Mouse (Mus musculus): ENCODE measurements at regions not wholly inside any gene's neighbourhood (a gene's known extent, or its start where the extent isn't known, plus 50 kb on each side); places are given as distances from the start of the nearest gene placed in this dataset.

GRCm38 (mm10) chr4:124533614-124534013, 77.0 kb downstream of the 3100002H09Rik start:
- DNase-seq (ENCODE audit: extremely low read depth) = no peak
- Histone ChIP-seq H3K9ac (ENCODE audit: insufficient read depth, low read depth) (no peak overlapping the region), H3K79me2 (replicated peaks; ENCODE audit: control insufficient read depth, extremely low read depth, insufficient read depth, poor library complexity, severe bottlenecking) (no peaks in the 10 kb centered on the region), H3K36me3 (replicated peaks in 1 of 2; ENCODE audit: control insufficient read depth in 1 of 2, insufficient read depth in 1 of 2, low read length in 1 of 2) (no peaks in the 10 kb centered on the region), H3K4me2 (ENCODE audit: insufficient read depth, low read depth, poor library complexity, severe bottlenecking) (no peak overlapping the region), H3K9me3 (replicated peaks; ENCODE audit: low read length) (no peaks in the 10 kb centered on the region), H3K27me3 (replicated peaks) (peaks cover 84% of the 10 kb centered on the region), H3K27ac (ENCODE audit: insufficient read depth, low read depth) (no peak overlapping the region), H3K4me3 (replicated peaks in 1 of 3; ENCODE audit: low read depth in 2 of 3, low read length in 2 of 3, poor library complexity in 1 of 3) (no peak overlapping the region), H3K4me1 (ENCODE audit: control insufficient read depth in 1 of 2, insufficient read depth in 2 of 2) (0 out of 4 replicates have a peak, but pooled peaks cover 0 to 2% of the 10 kb centered on the region in 2 experiments)
- dilution Hi-C loops (cut with MboI; ENCODE audit: extremely low pct_ligation_motif_present, extremely low pct_unique_long_range_greater_than_20kb, low sequenced_read_pairs) = no loop called here
- in situ Hi-C loops (cut with MboI; ENCODE audit: low pct_ligation_motif_present, low pct_unique_long_range_greater_than_20kb, low sequenced_read_pairs) = no loop called here
- no peak for TF ChIP-seq ZC3H11A (IDR thresholded peaks at IDR 0.05; ENCODE audit: low read depth, low read length)
- no peak for TF ChIP-seq RCOR1 (conservative IDR thresholded peaks at IDR 0.05; ENCODE audit: low read depth, low read length)
- TF ChIP-seq ZNF384 (IDR thresholded peaks at IDR 0.05; ENCODE audit: low read depth, low read length) = no peak
- TF ChIP-seq NELFE (IDR thresholded peaks at IDR 0.05; ENCODE audit: low read depth, low read length) = no peak
- TF ChIP-seq CTCF (conservative IDR thresholded peaks at IDR 0.05 in 1 of 2, IDR thresholded peaks at IDR 0.05 in 1 of 2; ENCODE audit: low read depth in 2 of 2, low read length in 2 of 2) = no peak
- TF ChIP-seq ZKSCAN1 (IDR thresholded peaks at IDR 0.05; ENCODE audit: borderline replicate concordance, low read depth, low read length) = no peak
- TF ChIP-seq ZMIZ1 (IDR thresholded peaks at IDR 0.05; ENCODE audit: low read depth, low read length) = no peak
- no peak for TF ChIP-seq TCF12 (IDR thresholded peaks at IDR 0.05; ENCODE audit: low read depth, low read length)
- no peak for TF ChIP-seq MEF2A (IDR thresholded peaks at IDR 0.05; ENCODE audit: borderline replicate concordance, low read depth, low read length)
- no peak for TF ChIP-seq TBP (conservative IDR thresholded peaks at IDR 0.05; ENCODE audit: low read depth, low read length)
- no peak for TF ChIP-seq SMC3 (IDR thresholded peaks at IDR 0.05; ENCODE audit: low read depth, low read length)
- TF ChIP-seq IRF4 (IDR thresholded peaks at IDR 0.05; ENCODE audit: low read depth, low read length) = no peak
- no peak for TF ChIP-seq POLR2AphosphoS2 (IDR thresholded peaks at IDR 0.05; ENCODE audit: low read depth, low read length)
- no peak for TF ChIP-seq ELF1 (IDR thresholded peaks at IDR 0.05; ENCODE audit: low read depth, low read length)
- TF ChIP-seq MAX (IDR thresholded peaks at IDR 0.05; ENCODE audit: low read length) = no peak
- no peak for TF ChIP-seq GABPA (IDR thresholded peaks at IDR 0.05; ENCODE audit: insufficient replicate concordance, low read depth, low read length)

GRCm38 (mm10) chr4:124530596-124530995, 80.0 kb downstream of the 3100002H09Rik start:
- Histone ChIP-seq H3K9me3 (replicated peaks; ENCODE audit: low read length) (no peaks in the 10 kb centered on the region), H3K4me1 (ENCODE audit: control insufficient read depth in 1 of 2, insufficient read depth in 2 of 2) (0 out of 4 replicates have a peak, but pooled peaks cover 0 to 2% of the 10 kb centered on the region in 2 experiments)

More at GRCm38 (mm10) chr4:124530596-124530995, 80.0 kb downstream of the 3100002H09Rik start:
- no peaks in the 10 kb centered on the region for H3K36me3 ChIP-seq (replicated peaks in 1 of 2; ENCODE audit: control insufficient read depth in 1 of 2, insufficient read depth in 1 of 2, low read length in 1 of 2)
- H3K4me3 ChIP-seq (replicated peaks in 1 of 3; ENCODE audit: low read depth in 2 of 3, low read length in 2 of 3, poor library complexity in 1 of 3) = no peak overlapping the region
- H3K4me2 ChIP-seq (ENCODE audit: insufficient read depth, low read depth, poor library complexity, severe bottlenecking) = no peak overlapping the region
- no peaks in the 10 kb centered on the region for H3K79me2 ChIP-seq (replicated peaks; ENCODE audit: control insufficient read depth, extremely low read depth, insufficient read depth, poor library complexity, severe bottlenecking)
- TF ChIP-seq SIN3A (IDR thresholded peaks at IDR 0.05; ENCODE audit: low read length) = no peak
- DNase-seq (ENCODE audit: extremely low read depth) = no peak
- in situ Hi-C loops (cut with MboI; ENCODE audit: low pct_ligation_motif_present, low pct_unique_long_range_greater_than_20kb, low sequenced_read_pairs) (no loop called here), dilution Hi-C loops (cut with MboI; ENCODE audit: extremely low pct_ligation_motif_present, extremely low pct_unique_long_range_greater_than_20kb, low sequenced_read_pairs) (no loop called here)
- H3K27ac ChIP-seq (ENCODE audit: insufficient read depth, low read depth) = no peak overlapping the region
- H3K27me3 ChIP-seq (replicated peaks) = peaks cover 86% of the 10 kb centered on the region
- no peak overlapping the region for H3K9ac ChIP-seq (ENCODE audit: insufficient read depth, low read depth)

Measured in CH12.LX (cell line).